Mouse (Mus musculus) adrenal gland, adult 10 weeks (tissue): ENCODE results near the gene 1700009N14Rik. TPM values are rescaled to one million over a fixed set of nuclear protein-coding genes. Genes with fewer than 3 reads are reported as not detected.

Experiments
- polyA plus RNA-seq: library from polyadenylated mRNA; stranded (reverse); fragments of 350-450 nt; fragmentation: Illumina TruSeq; extraction: RNeasy Lipid Tissue Mini Kit (QIAGEN cat#74804); gene quantifications from one replicate; pipeline ENCODE4 v1.2.3, GENCODE M21; 2014; ENCODE audit warnings: low read depth, low replicate concordance

1700009N14Rik gene
- not detected for polyA plus RNA-seq

DNA sequence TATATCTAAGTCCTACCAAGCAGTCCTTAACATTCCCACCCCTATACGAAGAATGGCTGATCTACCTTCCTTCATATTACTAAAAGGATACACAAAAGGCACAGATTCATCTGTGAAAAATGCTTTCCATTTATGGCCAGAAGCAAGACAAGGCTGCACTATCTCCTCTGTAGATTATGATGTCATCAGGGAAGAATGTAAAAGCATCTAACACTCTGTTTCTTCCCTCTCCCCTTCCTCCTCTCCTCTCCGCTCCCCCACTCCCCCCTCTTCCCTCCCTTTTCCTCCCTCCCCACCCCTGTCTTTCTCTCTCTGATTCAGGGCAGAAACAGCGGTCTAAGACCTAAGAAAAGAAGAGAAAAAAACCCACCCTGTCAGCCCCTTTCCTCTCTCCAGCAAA is at the start of gene 1700009N14Rik:
1700009N14Rik (plus strand) TSS at position 227 of the 400 bp plus-strand sequence.

